Mouse (Mus musculus) thymus, postnatal 10 days (tissue): Measurements from ENCODE around the gene Lmtk3.

Experiments
- DNase-seq, 2 experiments: peaks; one replicate each; pipeline ENCODE4 v3.0.0; 2021; ENCODE audit warnings: low spot score in 2 of 2

Lmtk3 gene

GRCm38 (mm10) chr7:45809276-45810075 lies 25.9 kb downstream of the Lmtk3 start:
- DNase-seq = no peak

- DNase-seq = no peak
Measured at GRCm38 (mm10) chr7:45812921-45813320, 29.4 kb downstream of the Lmtk3 start.

- DNase-seq = peak; percentile 99 to 100
Measured at GRCm38 (mm10) chr7:45813787-45814779, 30.5 kb downstream of the Lmtk3 start, which contains the start of gene Cyth2. Gene Cyth2 (minus strand): TSS chr7:45814581.

GRCm38 (mm10) chr7:45814841-45815240 lies 31.3 kb downstream of the Lmtk3 start:
- DNase-seq = no peak

GRCm38 (mm10) chr7:45815323-45815983 lies 31.9 kb downstream of the Lmtk3 start:
- no peak for DNase-seq

- no peak for DNase-seq
Measured at GRCm38 (mm10) chr7:45815984-45816351, 32.4 kb downstream of the Lmtk3 start.

- no peak for DNase-seq
Measured at GRCm38 (mm10) chr7:45819843-45820242, 36.3 kb downstream of the Lmtk3 start.

GRCm38 (mm10) chr7:45820913-45821312 lies 37.4 kb downstream of the Lmtk3 start:
- DNase-seq = no peak

- no peak for DNase-seq
Measured at GRCm38 (mm10) chr7:45824598-45824997, 41.1 kb downstream of the Lmtk3 start, which contains the start of gene Kcnj14. Gene Kcnj14 (minus strand): TSS chr7:45824782.

- DNase-seq = no peak
Measured at GRCm38 (mm10) chr7:45826631-45827030, 43.1 kb downstream of the Lmtk3 start.

- DNase-seq = peak; percentile 61 to 72
Measured at GRCm38 (mm10) chr7:45830427-45831127, 47.0 kb downstream of the Lmtk3 start, which contains the start of gene Grwd1. Gene Grwd1 (minus strand): TSS chr7:45830944.

- DNase-seq = no peak
Measured at GRCm38 (mm10) chr7:45831128-45831525, 47.6 kb downstream of the Lmtk3 start.

GRCm38 (mm10) chr7:45832428-45832827 lies 48.9 kb downstream of the Lmtk3 start:
- no peak for DNase-seq

- no peak for DNase-seq
Measured at GRCm38 (mm10) chr7:45833148-45833790, 49.7 kb downstream of the Lmtk3 start.

- DNase-seq = no peak
Measured at GRCm38 (mm10) chr7:45833924-45834323, 50.4 kb downstream of the Lmtk3 start.

GRCm38 (mm10) chr7:45842950-45843744 lies 59.6 kb downstream of the Lmtk3 start:
- DNase-seq = no peak

GRCm38 (mm10) chr7:45848447-45849027 lies 65.0 kb downstream of the Lmtk3 start:
- no peak for DNase-seq

GRCm38 (mm10) chr7:45850661-45851060 lies 67.1 kb downstream of the Lmtk3 start:
- DNase-seq = no peak

GRCm38 (mm10) chr7:45853089-45853488 lies 69.6 kb downstream of the Lmtk3 start:
- DNase-seq = no peak
